In the genomic region with DNA sequence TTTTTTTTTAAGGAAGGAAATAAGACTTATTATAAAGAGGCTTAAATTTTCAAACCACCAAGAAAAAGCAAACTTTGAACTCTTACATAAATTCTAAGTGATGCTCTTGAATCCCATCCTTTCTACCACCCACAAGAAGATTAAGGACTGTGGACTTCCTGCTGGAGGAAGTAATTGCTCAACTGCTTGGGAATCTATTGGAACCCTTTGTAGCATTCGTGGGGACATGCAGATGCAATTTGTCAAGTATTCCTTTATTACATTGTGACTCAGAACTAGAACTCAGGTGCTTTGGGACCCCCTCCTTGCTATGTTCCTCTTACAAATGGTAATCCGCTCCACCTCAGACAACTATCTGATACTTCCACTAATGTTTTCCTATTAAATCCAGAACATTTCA, we compare ENCODE assay signal across 10 mouse cellular contexts. TPM values are rescaled to one million over a fixed set of nuclear protein-coding genes. Genes with fewer than 3 reads are reported as not detected.
DNase-seq lines count a peak whose midpoint lies in the region; ATAC-seq and TF ChIP-seq lines count a peak whose summit lies in the region.
"Had no signal": no experiment of that assay in that cellular context is flagged by ENCODE, and none has a peak within 500 bp of the region (broad histone marks: within the 10 kb centered on the region; RNA-seq: fewer than 3 reads in every experiment).

No protein-coding gene starts in this region.

- peak overlapping the region; percentile 96 for H3K27ac ChIP-seq in heart, embryonic 13.5 days (replicated peaks)
- no peak overlapping the region for H3K27ac ChIP-seq in forebrain, embryonic 15.5 days (replicated peaks)
- no peak overlapping the region for H3K27ac ChIP-seq in limb, embryonic 12.5 days

- H3K4me2 ChIP-seq in heart, embryonic 13.5 days, result peak overlapping the region; percentile 87
- peak overlapping the region; percentile 97 for H3K4me2 ChIP-seq in forebrain, embryonic 15.5 days (replicated peaks)
- H3K4me2 ChIP-seq in limb, embryonic 12.5 days, result peak overlapping the region; percentile 85

- no peaks in the 10 kb centered on the region for H3K9me3 ChIP-seq in heart, embryonic 13.5 days
- no peaks in the 10 kb centered on the region for H3K9me3 ChIP-seq in forebrain, embryonic 15.5 days
- H3K9me3 ChIP-seq in limb, embryonic 12.5 days, result no peaks in the 10 kb centered on the region

- ATAC-seq in heart, embryonic 13.5 days (ENCODE audit: extremely low read depth, insufficient number of reproducible peaks, low FRiP score, low TSS enrichment), result no peak
- ATAC-seq in forebrain, embryonic 15.5 days (replicated peaks), result no peak
- ATAC-seq in limb, embryonic 12.5 days (ENCODE audit: insufficient number of reproducible peaks, insufficient read depth, low FRiP score, low TSS enrichment, low read depth), result no peak
- no peak for ATAC-seq in erythroblast, adult 5-6 weeks (replicated peaks; ENCODE audit: low FRiP score, poor library complexity, severe bottlenecking)
- ATAC-seq: inflammation-experienced regulatory T-cells, adult 6 months had no signal

- no peak for TF ChIP-seq CTCF in C2C12 (IDR thresholded peaks at IDR 0.05; ENCODE audit: control insufficient read depth, insufficient read depth, insufficient read length)

- H3ac ChIP-seq in C2C12 (ENCODE audit: control insufficient read depth, insufficient read length, low read depth), result no peak overlapping the region

- H3K36me3 ChIP-seq in heart, embryonic 13.5 days, result no peaks in the 10 kb centered on the region
- H3K36me3 ChIP-seq in C2C12 (ENCODE audit: control insufficient read depth, insufficient read depth), result no peaks in the 10 kb centered on the region
- H3K36me3 ChIP-seq in forebrain, embryonic 15.5 days, result no peaks in the 10 kb centered on the region
- H3K36me3 ChIP-seq in limb, embryonic 12.5 days, result no peaks in the 10 kb centered on the region

- peak overlapping the region; percentile 84 for H3K4me3 ChIP-seq in heart, embryonic 13.5 days
- H3K4me3 ChIP-seq in C2C12 (ENCODE audit: insufficient read depth, poor library complexity, severe bottlenecking), result no peak overlapping the region
- H3K4me3 ChIP-seq in forebrain, embryonic 15.5 days, result peak overlapping the region; percentile 51
- peak overlapping the region; percentile 75 for H3K4me3 ChIP-seq in limb, embryonic 12.5 days (replicated peaks)

- no peak for DNase-seq in heart, postnatal 36 days
- no peak for DNase-seq in layer of hippocampus, adult 18-20 months (ENCODE audit: low spot score in 2 of 2)
- no peak for DNase-seq in left cerebral cortex, postnatal 10 days (ENCODE audit: extremely low spot score in 1 of 2, low spot score in 2 of 2)
- DNase-seq: thymus, postnatal 25 days had no signal

- H3K4me1 ChIP-seq in heart, embryonic 13.5 days, result peaks cover 48% of the 10 kb centered on the region
- H3K4me1 ChIP-seq in forebrain, embryonic 15.5 days, result peaks cover 25% of the 10 kb centered on the region
- H3K4me1 ChIP-seq in limb, embryonic 12.5 days (replicated peaks), result peaks cover 25% of the 10 kb centered on the region

- H3K27me3 ChIP-seq in heart, embryonic 13.5 days (replicated peaks), result no peaks in the 10 kb centered on the region
- H3K27me3 ChIP-seq in C2C12 (ENCODE audit: control insufficient read depth, insufficient read depth, insufficient read length), result no peaks in the 10 kb centered on the region
- H3K27me3 ChIP-seq in forebrain, embryonic 15.5 days, result no peaks in the 10 kb centered on the region
- no peaks in the 10 kb centered on the region for H3K27me3 ChIP-seq in limb, embryonic 12.5 days

- H3K79me3 ChIP-seq in C2C12 (ENCODE audit: low read depth), result peaks cover 28% of the 10 kb centered on the region

- WGBS in heart, embryonic 13.5 days, result 46% methylated on average over 2 of the region's 2 CpGs
- WGBS in forebrain, embryonic 15.5 days, result 44% methylated on average over 2 of the region's 2 CpGs
- WGBS in limb, embryonic 12.5 days, result 41% methylated on average over 2 of the region's 2 CpGs

- H3K9ac ChIP-seq in heart, embryonic 13.5 days, result peak overlapping the region; percentile 96; the same call in 1 of the 2 replicates
- peak overlapping the region; percentile 63; the same call in 1 of the 2 replicates for H3K9ac ChIP-seq in forebrain, embryonic 15.5 days (replicated peaks)
- no peak overlapping the region for H3K9ac ChIP-seq in limb, embryonic 12.5 days (replicated peaks)

- peaks cover 59% of the 10 kb centered on the region for H3K79me2 ChIP-seq in C2C12 (ENCODE audit: control insufficient read depth, insufficient read depth)

- intact Hi-C loops in heart, postnatal 36 days (cut with DNase I), result no loop called here
- intact Hi-C loops in left cerebral cortex, postnatal 10 days (cut with DNase I), result no loop called here

TF ChIP-seq in C2C12, 6 proteins besides CTCF, POLR2A, EP300 and RAD21:
- TF ChIP-seq CEBPB (IDR thresholded peaks at IDR 0.05; ENCODE audit: low read depth) (peak; percentile 57), MYOG (IDR thresholded peaks at IDR 0.05; ENCODE audit: control insufficient read depth, extremely low read depth, insufficient read length) (no peak)

RNA-seq across cellular contexts. Expression of gene Vcan, which starts 4.0 kb away (rescaled TPM):
- polyA plus RNA-seq in heart, embryonic 13.5 days (2015; fragmentation: Nextera tagmentation; extraction: Ambion mirVana), result 61.0 and 72.4 TPM in 2 replicates
- total RNA-seq in heart, postnatal 36 days (2021), result 1 to 10 TPM; 8.5 to 9.7 TPM
- 19.6 TPM for polyA plus RNA-seq in C2C12 (2012; fragmentation: generic; extraction: Trizol)
- polyA plus RNA-seq in forebrain, embryonic 15.5 days (2015; fragmentation: Nextera tagmentation; extraction: Ambion mirVana), result 48.3 and 50.0 TPM in 2 replicates
- polyA plus RNA-seq in limb, embryonic 12.5 days (2016; fragmentation: Nextera tagmentation; extraction: Ambion mirVana), result 119 and 129 TPM in 2 replicates
- 2.7 and 11.3 TPM in 2 replicates for total RNA-seq in erythroblast, adult 5-6 weeks (2015; ENCODE audit: low replicate concordance)
- 0.98 and 2.0 TPM in 2 replicates for total RNA-seq in erythroblast, adult 5-6 weeks (2017; ENCODE audit: low replicate concordance)
- 10 to 100 TPM; 14.2 to 14.9 TPM for total RNA-seq in layer of hippocampus, adult 18-20 months (2021)
- 10 to 100 TPM; 37.0 to 41.0 TPM for total RNA-seq in left cerebral cortex, postnatal 10 days (2021)
